Mouse (Mus musculus) heart, postnatal 10 days (tissue): ENCODE data around the gene Ypel1. TPM values are rescaled to one million over a fixed set of nuclear protein-coding genes. Genes with fewer than 3 reads are reported as not detected.

Experiments used
- DNase-seq, 2 experiments: peaks; one replicate each; pipeline ENCODE4 v3.0.0; 2021
- intact Hi-C: fragments of 180-260 bp; cut with DNase I; formaldehyde crosslinking; loops from one replicate; pipeline ENCODE4 v1.15.1; 2025
- total RNA-seq, 2 experiments: library from RNA; stranded (reverse); gene quantifications; 2 replicates each; pipeline ENCODE4 v1.2.3; 2021

Gene Ypel1
- total RNA-seq, 2 experiments from 2014 or later: 4.4 to 4.7 TPM

GRCm38 (mm10) chr16:17085636-17086035 is 16.1 kb downstream of the Ypel1 start:
- DNase-seq: peak; percentile 29 to 43
- intact Hi-C loops: no loop called here

- no peak for DNase-seq
- intact Hi-C loops: no loop called here
These were observed 16.7 kb downstream of the Ypel1 start for GRCm38 (mm10) chr16:17086241-17086640.

GRCm38 (mm10) chr16:17086669-17087193 is 17.2 kb downstream of the Ypel1 start:
- intact Hi-C loops: no loop called here
- DNase-seq: no peak

GRCm38 (mm10) chr16:17088346-17088745 is 18.9 kb downstream of the Ypel1 start:
- intact Hi-C loops: no loop called here
- DNase-seq: no peak

- DNase-seq: no peak
- intact Hi-C loops: no loop called here
These were observed 27.4 kb downstream of the Ypel1 start for GRCm38 (mm10) chr16:17096938-17097337.

GRCm38 (mm10) chr16:17102630-17103220 is 33.2 kb downstream of the Ypel1 start:
- DNase-seq: no peak
- intact Hi-C loops: no loop called here

GRCm38 (mm10) chr16:17104600-17104999 is 35.1 kb downstream of the Ypel1 start:
- DNase-seq: no peak
- intact Hi-C loops: no loop called here

- DNase-seq: peak; percentile 80 to 84
These were observed 41.6 kb downstream of the Ypel1 start, which contains the start of gene Ppil2 for GRCm38 (mm10) chr16:17110771-17111743. TSS of gene Ppil2 (minus strand) at chr16:17111257.

GRCm38 (mm10) chr16:17117309-17117799 is 47.9 kb downstream of the Ypel1 start:
- peak; percentile 12 to 17 for DNase-seq
- intact Hi-C loops: no loop called here

More at GRCm38 (mm10) chr16:17110771-17111743, 41.6 kb downstream of the Ypel1 start, which contains the start of gene Ppil2:
- intact Hi-C loops: no loop called here

GRCm38 (mm10) chr16:17121569-17121968 is 52.1 kb downstream of the Ypel1 start:
- intact Hi-C loops: no loop called here
- no peak for DNase-seq

- intact Hi-C loops: no loop called here
- DNase-seq: no peak
These were observed 54.8 kb downstream of the Ypel1 start for GRCm38 (mm10) chr16:17124119-17124870.

GRCm38 (mm10) chr16:17124871-17125520 is 55.5 kb downstream of the Ypel1 start, which contains the start of gene 2610318N02Rik:
TSS of gene 2610318N02Rik (minus strand) at chr16:17125167.
- intact Hi-C loops: loop anchor here (5.0 kb wide), 1 partner anchor 167 kb away; no protein-coding TSS in a partner anchor
- DNase-seq: peak; percentile 67 to 75

GRCm38 (mm10) chr16:17127292-17127691 is 57.8 kb downstream of the Ypel1 start:
- peak; percentile 58 to 76 for DNase-seq

GRCm38 (mm10) chr16:17131191-17132088 is 61.9 kb downstream of the Ypel1 start:
- peak in 1 of 2 experiments; percentile 31 for DNase-seq
- intact Hi-C loops: loop anchor here (5.0 kb wide), 1 partner anchor 146 kb away; the partner anchor contains the start of gene Tmem191c

More at GRCm38 (mm10) chr16:17127292-17127691, 57.8 kb downstream of the Ypel1 start:
- intact Hi-C loops: loop anchor here (2.0 to 5.0 kb wide), 2 partner anchors 80 to 165 kb away; no protein-coding TSS in a partner anchor

- intact Hi-C loops: loop anchor here (5.0 kb wide), 1 partner anchor 145 kb away; the partner anchor contains the start of gene Tmem191c
These were observed 62.8 kb downstream of the Ypel1 start, which contains the start of gene Sdf2l1 for GRCm38 (mm10) chr16:17132089-17132905. TSS of gene Sdf2l1 (minus strand) at chr16:17132383.

GRCm38 (mm10) chr16:17132906-17133200 is 63.4 kb downstream of the Ypel1 start:
- intact Hi-C loops: loop anchor here (5.0 kb wide), 1 partner anchor 144 kb away; the partner anchor contains the start of gene Tmem191c
- no peak for DNase-seq

More at GRCm38 (mm10) chr16:17132089-17132905, 62.8 kb downstream of the Ypel1 start, which contains the start of gene Sdf2l1:
- peak; percentile 97 to 98 for DNase-seq
